Mouse (Mus musculus): ENCODE results near the gene Tbxas1.
A peak's percentile ranks its signal among the peaks of the same experiment; 100 is the strongest.

Gene Tbxas1

GRCm38 (mm10) chr6:38921810-38922116 is 46.6 kb downstream of the Tbxas1 start:
- no peak for DNase-seq (ENCODE audit: low read depth, low spot score)

GRCm38 (mm10) chr6:38922517-38922916 is 47.3 kb downstream of the Tbxas1 start:
- no peak for DNase-seq (ENCODE audit: low read depth, low spot score)

- DNase-seq (ENCODE audit: low read depth, low spot score) = no peak
Observed at GRCm38 (mm10) chr6:38923450-38923849, 48.2 kb downstream of the Tbxas1 start.

GRCm38 (mm10) chr6:38923870-38924817 is 48.9 kb downstream of the Tbxas1 start:
- no peak for DNase-seq (ENCODE audit: low read depth, low spot score)

- no peak for DNase-seq (ENCODE audit: low read depth, low spot score)
Observed at GRCm38 (mm10) chr6:38925719-38926118, 50.5 kb downstream of the Tbxas1 start.

GRCm38 (mm10) chr6:38926135-38926962 is 51.1 kb downstream of the Tbxas1 start:
- DNase-seq (ENCODE audit: low read depth, low spot score) = no peak

GRCm38 (mm10) chr6:38926963-38927361 is 51.8 kb downstream of the Tbxas1 start:
- no peak for DNase-seq (ENCODE audit: low read depth, low spot score)

- no peak for DNase-seq (ENCODE audit: low read depth, low spot score)
Observed at GRCm38 (mm10) chr6:38928489-38928888, 53.3 kb downstream of the Tbxas1 start.

- DNase-seq (ENCODE audit: low read depth, low spot score) = no peak
Observed at GRCm38 (mm10) chr6:38936009-38936408, 60.8 kb downstream of the Tbxas1 start.

GRCm38 (mm10) chr6:38938421-38938820 is 63.2 kb downstream of the Tbxas1 start:
- DNase-seq (ENCODE audit: low read depth, low spot score) = no peak

GRCm38 (mm10) chr6:38939096-38939495 is 63.9 kb downstream of the Tbxas1 start:
- DNase-seq (ENCODE audit: low read depth, low spot score) = no peak

- peak; percentile 68 for DNase-seq (ENCODE audit: low read depth, low spot score)
Observed at GRCm38 (mm10) chr6:38941016-38941415, 65.8 kb downstream of the Tbxas1 start.

- no peak for DNase-seq (ENCODE audit: low read depth, low spot score)
Observed at GRCm38 (mm10) chr6:38942771-38943170, 67.6 kb downstream of the Tbxas1 start.

- no peak for DNase-seq (ENCODE audit: low read depth, low spot score)
Observed at GRCm38 (mm10) chr6:38944392-38944791, 69.2 kb downstream of the Tbxas1 start.

- no peak for DNase-seq (ENCODE audit: low read depth, low spot score)
Observed at GRCm38 (mm10) chr6:38944826-38945225, 69.6 kb downstream of the Tbxas1 start.

- DNase-seq (ENCODE audit: low read depth, low spot score) = no peak
Observed at GRCm38 (mm10) chr6:38945681-38946080, 70.5 kb downstream of the Tbxas1 start.

GRCm38 (mm10) chr6:38947282-38947681 is 72.1 kb downstream of the Tbxas1 start:
- peak; percentile 47 for DNase-seq (ENCODE audit: low read depth, low spot score)

- DNase-seq (ENCODE audit: low read depth, low spot score) = no peak
Observed at GRCm38 (mm10) chr6:38949683-38950161, 74.5 kb downstream of the Tbxas1 start.

GRCm38 (mm10) chr6:38950341-38950740 is 75.1 kb downstream of the Tbxas1 start:
- no peak for DNase-seq (ENCODE audit: low read depth, low spot score)

- no peak for DNase-seq (ENCODE audit: low read depth, low spot score)
Observed at GRCm38 (mm10) chr6:38950838-38951237, 75.6 kb downstream of the Tbxas1 start.

- DNase-seq (ENCODE audit: low read depth, low spot score) = no peak
Observed at GRCm38 (mm10) chr6:38956641-38957040, 81.4 kb downstream of the Tbxas1 start.

- no peak for DNase-seq (ENCODE audit: low read depth, low spot score)
Observed at GRCm38 (mm10) chr6:38957246-38957645, 82.0 kb downstream of the Tbxas1 start.

Data from brain, adult 2 months (tissue).